Mouse (Mus musculus): ENCODE measurements at regions not wholly inside any gene's neighbourhood (a gene's known extent, or its start where the extent isn't known, plus 50 kb on each side); places are given as distances from the start of the nearest gene placed in this dataset.

GRCm38 (mm10) chr5:111619974-111620373, 113.8 kb upstream of the Gm26897 start:
- no peak overlapping the region for H3K27ac ChIP-seq (ENCODE audit: insufficient read depth, low read depth)
- H3K9ac ChIP-seq (ENCODE audit: insufficient read depth, low read depth) = no peak overlapping the region
- no peaks in the 10 kb centered on the region for H3K36me3 ChIP-seq (replicated peaks in 1 of 2; ENCODE audit: control insufficient read depth in 1 of 2, insufficient read depth in 1 of 2, low read length in 1 of 2)
- no peak for DNase-seq (ENCODE audit: extremely low read depth)
- H3K9me3 ChIP-seq (replicated peaks; ENCODE audit: low read length) = peaks cover 97% of the 10 kb centered on the region
- no peak for TF ChIP-seq NELFE (IDR thresholded peaks at IDR 0.05; ENCODE audit: low read depth, low read length)
- TF ChIP-seq ZC3H11A (IDR thresholded peaks at IDR 0.05; ENCODE audit: low read depth, low read length) = no peak
- no peaks in the 10 kb centered on the region for H3K27me3 ChIP-seq (replicated peaks)
- H3K79me2 ChIP-seq (replicated peaks; ENCODE audit: control insufficient read depth, extremely low read depth, insufficient read depth, poor library complexity, severe bottlenecking) = no peaks in the 10 kb centered on the region
- dilution Hi-C loops (cut with MboI; ENCODE audit: extremely low pct_ligation_motif_present, extremely low pct_unique_long_range_greater_than_20kb, low sequenced_read_pairs) (no loop called here), in situ Hi-C loops (cut with MboI; ENCODE audit: low pct_ligation_motif_present, low pct_unique_long_range_greater_than_20kb, low sequenced_read_pairs) (no loop called here)
- H3K4me1 ChIP-seq (ENCODE audit: control insufficient read depth in 1 of 2, insufficient read depth in 2 of 2) = no peaks in the 10 kb centered on the region
- no peak overlapping the region for H3K4me3 ChIP-seq (replicated peaks in 1 of 3; ENCODE audit: low read depth in 2 of 3, low read length in 2 of 3, poor library complexity in 1 of 3)
- no peak overlapping the region for H3K4me2 ChIP-seq (ENCODE audit: insufficient read depth, low read depth, poor library complexity, severe bottlenecking)

GRCm38 (mm10) chr5:111620626-111621025, 113.1 kb upstream of the Gm26897 start:
- no peak overlapping the region for H3K9ac ChIP-seq (ENCODE audit: insufficient read depth, low read depth)
- peaks cover 98% of the 10 kb centered on the region for H3K9me3 ChIP-seq (replicated peaks; ENCODE audit: low read length)
- H3K79me2 ChIP-seq (replicated peaks; ENCODE audit: control insufficient read depth, extremely low read depth, insufficient read depth, poor library complexity, severe bottlenecking) = no peaks in the 10 kb centered on the region
- no peaks in the 10 kb centered on the region for H3K27me3 ChIP-seq (replicated peaks)
- dilution Hi-C loops (cut with MboI; ENCODE audit: extremely low pct_ligation_motif_present, extremely low pct_unique_long_range_greater_than_20kb, low sequenced_read_pairs) (no loop called here), in situ Hi-C loops (cut with MboI; ENCODE audit: low pct_ligation_motif_present, low pct_unique_long_range_greater_than_20kb, low sequenced_read_pairs) (no loop called here)
- no peak overlapping the region for H3K4me2 ChIP-seq (ENCODE audit: insufficient read depth, low read depth, poor library complexity, severe bottlenecking)
- no peak overlapping the region for H3K4me3 ChIP-seq (replicated peaks in 1 of 3; ENCODE audit: low read depth in 2 of 3, low read length in 2 of 3, poor library complexity in 1 of 3)
- no peaks in the 10 kb centered on the region for H3K4me1 ChIP-seq (ENCODE audit: control insufficient read depth in 1 of 2, insufficient read depth in 2 of 2)
- H3K36me3 ChIP-seq (replicated peaks in 1 of 2; ENCODE audit: control insufficient read depth in 1 of 2, insufficient read depth in 1 of 2, low read length in 1 of 2) = no peaks in the 10 kb centered on the region
- no peak for TF ChIP-seq ZC3H11A (IDR thresholded peaks at IDR 0.05; ENCODE audit: low read depth, low read length)
- TF ChIP-seq UBTF (IDR thresholded peaks at IDR 0.05; ENCODE audit: low read depth, low read length) = no peak
- no peak for DNase-seq (ENCODE audit: extremely low read depth)
- no peak overlapping the region for H3K27ac ChIP-seq (ENCODE audit: insufficient read depth, low read depth)

- H3K36me3 ChIP-seq (replicated peaks in 1 of 2; ENCODE audit: control insufficient read depth in 1 of 2, insufficient read depth in 1 of 2, low read length in 1 of 2) = no peaks in the 10 kb centered on the region
- H3K9me3 ChIP-seq (replicated peaks; ENCODE audit: low read length) = peaks cover 98% of the 10 kb centered on the region
- H3K4me1 ChIP-seq (ENCODE audit: control insufficient read depth in 1 of 2, insufficient read depth in 2 of 2) = no peaks in the 10 kb centered on the region
- no peaks in the 10 kb centered on the region for H3K79me2 ChIP-seq (replicated peaks; ENCODE audit: control insufficient read depth, extremely low read depth, insufficient read depth, poor library complexity, severe bottlenecking)
- no peak overlapping the region for H3K27ac ChIP-seq (ENCODE audit: insufficient read depth, low read depth)
- no peak overlapping the region for H3K4me2 ChIP-seq (ENCODE audit: insufficient read depth, low read depth, poor library complexity, severe bottlenecking)
- dilution Hi-C loops (cut with MboI; ENCODE audit: extremely low pct_ligation_motif_present, extremely low pct_unique_long_range_greater_than_20kb, low sequenced_read_pairs) (no loop called here), in situ Hi-C loops (cut with MboI; ENCODE audit: low pct_ligation_motif_present, low pct_unique_long_range_greater_than_20kb, low sequenced_read_pairs) (no loop called here)
- DNase-seq (ENCODE audit: extremely low read depth) = no peak
- H3K4me3 ChIP-seq (replicated peaks in 1 of 3; ENCODE audit: low read depth in 2 of 3, low read length in 2 of 3, poor library complexity in 1 of 3) = no peak overlapping the region
- no peak overlapping the region for H3K9ac ChIP-seq (ENCODE audit: insufficient read depth, low read depth)
- TF ChIP-seq MAZ (IDR thresholded peaks at IDR 0.05; ENCODE audit: low read depth, low read length) (no peak), MAX (IDR thresholded peaks at IDR 0.05; ENCODE audit: low read length) (no peak), SIN3A (IDR thresholded peaks at IDR 0.05; ENCODE audit: low read length) (no peak), CHD2 (IDR thresholded peaks at IDR 0.05; ENCODE audit: low read length) (no peak), NRF1 (IDR thresholded peaks at IDR 0.05; ENCODE audit: low read depth, low read length) (no peak), BHLHE40 (IDR thresholded peaks at IDR 0.05; ENCODE audit: low read depth, low read length) (no peak)
- no peaks in the 10 kb centered on the region for H3K27me3 ChIP-seq (replicated peaks)
Measured at GRCm38 (mm10) chr5:111622481-111622880, 111.2 kb upstream of the Gm26897 start.

Measured in CH12.LX (cell line).